In genomic region chr5:124232360-124233143, GRCm38 (mm10) we compare ENCODE assay signal across 12 mouse cellular contexts. TPM values are rescaled to one million over a fixed set of nuclear protein-coding genes. Genes with fewer than 3 reads are reported as not detected.
A peak's percentile ranks its signal among the peaks of the same experiment; 100 is the strongest.
DNase-seq lines count a peak whose midpoint lies in the region; ATAC-seq and TF ChIP-seq lines count a peak whose summit lies in the region.
"Had no signal": no experiment of that assay in that cellular context is flagged by ENCODE, and none has a peak within 500 bp of the region (broad histone marks: within the 10 kb centered on the region; RNA-seq: fewer than 3 reads in every experiment).

No protein-coding gene starts in this region.

- 55% methylated on average over 18 of the region's 18 CpGs for WGBS in heart, embryonic 11.5 days (ENCODE audit: insufficient replicate concordance)
- WGBS in liver, adult 2 months: 30% methylated on average over 18 of the region's 18 CpGs

- intact Hi-C loops in heart, postnatal 25 days (cut with DNase I): no loop called here

- DNase-seq in heart, postnatal 25 days (ENCODE audit: low spot score): no peak
- peak; percentile 10 to 33 for DNase-seq in lung, postnatal 4 days
- DNase-seq in lung, postnatal 36 days: no peak
- DNase-seq in liver, adult 2 months (ENCODE audit: extremely low read depth, low read depth, low spot score): peak; percentile 83
- DNase-seq in thymus, postnatal 0 days (ENCODE audit: low spot score): peak; percentile 95
- no peak for DNase-seq in urinary bladder, postnatal 10 days (ENCODE audit: low spot score)
- DNase-seq in gastrocnemius, adult 8-10 months (ENCODE audit: low spot score in 2 of 2): no peak
- DNase-seq: cerebellum, adult 11-12 months; left cerebral cortex, postnatal 4 days had no signal

- H3K9ac ChIP-seq in heart, embryonic 11.5 days (ENCODE audit: low read depth, low read length): 0 out of 2 replicates have a peak overlapping the region, but pooled peaks have one; percentile 39
- peak overlapping the region; percentile 59 for H3K9ac ChIP-seq in liver, adult 2 months (ENCODE audit: low read depth, low read length)

- no peak for TF ChIP-seq POLR2A in liver, adult 2 months (IDR thresholded peaks at IDR 0.05; ENCODE audit: extremely low read depth, insufficient read depth, low read length)

- ATAC-seq in heart, embryonic 11.5 days (replicated peaks; ENCODE audit: insufficient number of reproducible peaks, low FRiP score, low TSS enrichment): no peak

- H3K36me3 ChIP-seq in heart, embryonic 11.5 days (ENCODE audit: control insufficient read depth, insufficient read depth, low read length): no peaks in the 10 kb centered on the region
- H3K36me3 ChIP-seq in liver, adult 2 months (ENCODE audit: control insufficient read depth, insufficient read depth, low read length): no peaks in the 10 kb centered on the region

- H3K9me3 ChIP-seq in heart, embryonic 11.5 days (replicated peaks; ENCODE audit: control insufficient read depth, low read length): no peaks in the 10 kb centered on the region

- peaks cover 31% of the 10 kb centered on the region; the same call in 1 of the 2 replicates for H3K79me2 ChIP-seq in liver, adult 2 months (ENCODE audit: control insufficient read depth, insufficient read depth, low read length)

- no peak for TF ChIP-seq CTCF in liver, adult 2 months (IDR thresholded peaks at IDR 0.05; ENCODE audit: low read depth, low read length)

- H3K4me1 ChIP-seq in heart, embryonic 11.5 days (ENCODE audit: control insufficient read depth, insufficient read depth, low read length): peaks cover 38% of the 10 kb centered on the region
- H3K4me1 ChIP-seq in liver, adult 2 months (ENCODE audit: control insufficient read depth, insufficient read depth, low read length): peaks cover 45% of the 10 kb centered on the region

- no peak overlapping the region for H3K4me3 ChIP-seq in heart, embryonic 11.5 days (ENCODE audit: low read depth, low read length)
- H3K4me3 ChIP-seq in liver, adult 2 months (ENCODE audit: insufficient read depth, low read depth, low read length): no peak overlapping the region
- H3K4me3 ChIP-seq: erythroblast, embryonic 14.5 days; myocyte had no signal

- no peaks in the 10 kb centered on the region for H3K27me3 ChIP-seq in heart, embryonic 11.5 days (ENCODE audit: control insufficient read depth, insufficient read depth, low read length)
- H3K27me3 ChIP-seq in liver, adult 2 months (ENCODE audit: control insufficient read depth, insufficient read depth, low read length): no peaks in the 10 kb centered on the region

- peak overlapping the region; percentile 41 for H3K27ac ChIP-seq in heart, embryonic 11.5 days (ENCODE audit: low read depth, low read length)
- H3K27ac ChIP-seq in liver, adult 2 months (replicated peaks; ENCODE audit: insufficient read depth, low read depth, low read length): peak overlapping the region; percentile 87

- H3K4me2 ChIP-seq in heart, embryonic 11.5 days: no peak overlapping the region

RNA-seq across cellular contexts. Expression of gene Pitpnm2, which starts 17.0 kb away (rescaled TPM):
- 7.0 and 7.8 TPM in 2 replicates for polyA plus RNA-seq in heart, embryonic 11.5 days (2014; fragmentation: Nextera tagmentation; extraction: Ambion mirVana)
- total RNA-seq in heart, postnatal 25 days (2021): 10 to 100 TPM; 42.5 to 50.9 TPM
- total RNA-seq in liver, adult 2 months (2014; rRNA removed): 10.6 and 13.9 TPM in 2 replicates
- 25.5 and 30.3 TPM in 2 replicates for polyA plus RNA-seq in liver, adult 2 months (2012; rRNA removed)
- polyA plus RNA-seq in thymus, postnatal 0 days (2015; fragmentation: Nextera tagmentation; extraction: Ambion mirVana): 22.6 and 33.9 TPM in 2 replicates
- 10 to 100 TPM; 19.3 to 22.4 (median 20.8) TPM for total RNA-seq in gastrocnemius, adult 8-10 months (2022)

Comparison
In these comparisons a context has a peak if more than half of its experiments do, and no peak if none do; other contexts are left out.
1. DNase-seq: peak in lung, postnatal 4 days (2 of 2), liver, adult 2 months (single experiment) and thymus, postnatal 0 days (single experiment); none in heart, postnatal 25 days (single experiment), lung, postnatal 36 days (single experiment), urinary bladder, postnatal 10 days (single experiment) and gastrocnemius, adult 8-10 months (0 of 2).